Mouse (Mus musculus) CH12.LX (cell line): ENCODE measurements around the gene Sptbn4. TPM values are rescaled to one million over a fixed set of nuclear protein-coding genes. Genes with fewer than 3 reads are reported as not detected.

ENCODE experiments used
- DNase-seq: peaks from one replicate; pipeline ENCODE4 v3.0.0-alpha.2; 2013; ENCODE audit errors: extremely low read depth
- H3K27ac ChIP-seq: 2 replicates; pipeline ENCODE4 v1.5.1; 2012; ENCODE audit warnings: low read depth, mild to moderate bottlenecking, control low read depth, moderate library complexity; ENCODE audit not compliant: insufficient read depth
- H3K27me3 ChIP-seq: replicated peaks from 2 replicates; pipeline ENCODE3; 2012; ENCODE audit warnings: inconsistent platforms
- H3K36me3 ChIP-seq, 2 experiments: replicated peaks in 1 of 2; 2 replicates each; pipeline versions ENCODE3 to v1.6.1; 2012; ENCODE audit warnings: inconsistent platforms in 1 of 2, low read length in 1 of 2, mild to moderate bottlenecking in 1 of 2, mixed read lengths in 1 of 2, moderate library complexity in 1 of 2; ENCODE audit not compliant: control insufficient read depth in 1 of 2, insufficient read depth in 1 of 2
- H3K4me1 ChIP-seq, 2 experiments: 2 replicates each; pipeline ENCODE4 v1.6.1; 2012; ENCODE audit warnings: inconsistent platforms in 1 of 2, moderate library complexity in 1 of 2; ENCODE audit not compliant: insufficient read depth in 2 of 2, control insufficient read depth in 1 of 2
- H3K4me2 ChIP-seq: 2 replicates; pipeline ENCODE4 v1.6.1; 2012; ENCODE audit warnings: low read depth, mild to moderate bottlenecking, control low read depth; ENCODE audit not compliant: poor library complexity, insufficient read depth, severe bottlenecking
- H3K4me3 ChIP-seq, 3 experiments: fragments of 150-350 bp in 1 of 3; sonication (generic) in 1 of 3; replicated peaks in 1 of 3; 2 replicates each; pipeline versions ENCODE3 to v1.5.1; 2011 to 2012; ENCODE audit warnings: low read depth in 2 of 3, low read length in 2 of 3, mild to moderate bottlenecking in 2 of 3, moderate library complexity in 2 of 3, control low read depth in 1 of 3, improper control_type of control experiment in 1 of 3, inconsistent platforms in 1 of 3, mixed read lengths in 1 of 3; ENCODE audit not compliant: poor library complexity in 1 of 3
- H3K79me2 ChIP-seq: replicated peaks from 2 replicates; pipeline ENCODE4 v1.6.1; 2012; ENCODE audit warnings: mild to moderate bottlenecking, moderate library complexity; ENCODE audit not compliant: control insufficient read depth, poor library complexity, insufficient read depth, severe bottlenecking; ENCODE audit errors: extremely low read depth
- H3K9ac ChIP-seq: 2 replicates; pipeline ENCODE4 v1.6.1; 2012; ENCODE audit warnings: low read depth, mild to moderate bottlenecking, control low read depth, moderate library complexity; ENCODE audit not compliant: insufficient read depth
- H3K9me3 ChIP-seq: replicated peaks from 2 replicates; pipeline ENCODE3; 2012; ENCODE audit warnings: low read length, inconsistent platforms, mixed read lengths
- BHLHE40 ChIP-seq: IDR thresholded peaks from 2 replicates; pipeline ENCODE4 v1.6.1; 2011; ENCODE audit warnings: mild to moderate bottlenecking, low read depth, low read length, improper control_type of control experiment
- CHD2 ChIP-seq: IDR thresholded peaks from 2 replicates; pipeline ENCODE4 v1.6.1; 2011; ENCODE audit warnings: low read length, improper control_type of control experiment
- CTCF ChIP-seq, 2 experiments: IDR thresholded peaks in 1 of 2; conservative IDR thresholded peaks in 1 of 2; 2 replicates each; pipeline ENCODE4 v1.5.1; 2011 to 2012; ENCODE audit warnings: low read depth in 2 of 2, low read length in 2 of 2, improper control_type of control experiment in 1 of 2, inconsistent platforms in 1 of 2, mild to moderate bottlenecking in 1 of 2, moderate library complexity in 1 of 2
- ELF1 ChIP-seq: IDR thresholded peaks from 2 replicates; pipeline ENCODE4 v1.6.1; 2014; ENCODE audit warnings: low read depth, mild to moderate bottlenecking, inconsistent platforms, low read length, improper control_type of control experiment
- GABPA ChIP-seq: IDR thresholded peaks from 2 replicates; pipeline ENCODE4 v1.6.1; 2012; ENCODE audit warnings: low read depth, low read length, improper control_type of control experiment, inconsistent platforms; ENCODE audit not compliant: insufficient replicate concordance
- HCFC1 ChIP-seq: IDR thresholded peaks from 2 replicates; pipeline ENCODE4 v1.6.1; 2012; ENCODE audit warnings: low read depth, mild to moderate bottlenecking, inconsistent platforms, low read length, improper control_type of control experiment
- IRF4 ChIP-seq: IDR thresholded peaks from 2 replicates; pipeline ENCODE4 v1.6.1; 2014; ENCODE audit warnings: low read depth, mild to moderate bottlenecking, inconsistent platforms, low read length, improper control_type of control experiment
- JUN ChIP-seq: IDR thresholded peaks from 2 replicates; pipeline ENCODE4 v1.6.1; 2011; ENCODE audit warnings: low read depth, mild to moderate bottlenecking, low read length, improper control_type of control experiment, moderate library complexity; ENCODE audit not compliant: insufficient read depth
- KAT2A ChIP-seq: IDR thresholded peaks from 2 replicates; pipeline ENCODE4 v1.6.1; 2012; ENCODE audit warnings: low read length, improper control_type of control experiment, inconsistent platforms; ENCODE audit not compliant: insufficient replicate concordance
- MAZ ChIP-seq: IDR thresholded peaks from 2 replicates; pipeline ENCODE4 v1.6.1; 2012; ENCODE audit warnings: low read depth, mild to moderate bottlenecking, inconsistent platforms, low read length, improper control_type of control experiment, moderate library complexity
- MEF2A ChIP-seq: IDR thresholded peaks from 2 replicates; pipeline ENCODE4 v1.6.1; 2014; ENCODE audit warnings: low read depth, mild to moderate bottlenecking, inconsistent platforms, low read length, improper control_type of control experiment, borderline replicate concordance
- MYC ChIP-seq: IDR thresholded peaks from 2 replicates; pipeline ENCODE4 v1.6.1; 2011; ENCODE audit warnings: low read depth, mild to moderate bottlenecking, improper control_type of control experiment, low read length
- NELFE ChIP-seq: IDR thresholded peaks from 2 replicates; pipeline ENCODE4 v1.6.1; 2011; ENCODE audit warnings: low read depth, low read length, improper control_type of control experiment
- NRF1 ChIP-seq: IDR thresholded peaks from 2 replicates; pipeline ENCODE4 v1.6.1; 2014; ENCODE audit warnings: low read depth, mild to moderate bottlenecking, inconsistent platforms, low read length, improper control_type of control experiment, moderate library complexity
- PAX5 ChIP-seq: IDR thresholded peaks from 2 replicates; pipeline ENCODE4 v1.6.1; 2012; ENCODE audit warnings: low read length, inconsistent platforms, mixed read lengths
- POLR2A ChIP-seq: IDR thresholded peaks from 2 replicates; pipeline ENCODE4 v1.6.1; 2011; ENCODE audit warnings: low read depth, mild to moderate bottlenecking, improper control_type of control experiment, low read length
- POLR2AphosphoS2 ChIP-seq: IDR thresholded peaks from 2 replicates; pipeline ENCODE4 v1.6.1; 2011; ENCODE audit warnings: low read depth, low read length, improper control_type of control experiment
- RAD21 ChIP-seq: IDR thresholded peaks from 2 replicates; pipeline ENCODE4 v1.6.1; 2011; ENCODE audit warnings: low read depth, mild to moderate bottlenecking, low read length, improper control_type of control experiment, moderate library complexity
- RCOR1 ChIP-seq: conservative IDR thresholded peaks from 2 replicates; pipeline ENCODE4 v1.6.1; 2012; ENCODE audit warnings: low read depth, mild to moderate bottlenecking, inconsistent platforms, low read length, improper control_type of control experiment
- SIN3A ChIP-seq: IDR thresholded peaks from 2 replicates; pipeline ENCODE4 v1.6.1; 2012; ENCODE audit warnings: low read length, improper control_type of control experiment, inconsistent platforms
- SMC3 ChIP-seq: IDR thresholded peaks from 2 replicates; pipeline ENCODE4 v1.6.1; 2011; ENCODE audit warnings: low read depth, low read length, improper control_type of control experiment
- TBP ChIP-seq: conservative IDR thresholded peaks from 2 replicates; pipeline ENCODE4 v1.6.1; 2011; ENCODE audit warnings: low read depth, low read length, improper control_type of control experiment
- TCF12 ChIP-seq: IDR thresholded peaks from 2 replicates; pipeline ENCODE4 v1.6.1; 2014; ENCODE audit warnings: low read depth, mild to moderate bottlenecking, inconsistent platforms, low read length, improper control_type of control experiment
- USF1 ChIP-seq: IDR thresholded peaks from 2 replicates; pipeline ENCODE4 v1.6.1; 2014; ENCODE audit warnings: low read depth, mild to moderate bottlenecking, inconsistent platforms, low read length, improper control_type of control experiment
- ZMIZ1 ChIP-seq: IDR thresholded peaks from 2 replicates; pipeline ENCODE4 v1.6.1; 2012; ENCODE audit warnings: low read depth, mild to moderate bottlenecking, inconsistent platforms, low read length, improper control_type of control experiment
- dilution Hi-C: fragments of 300-500 bp; cut with MboI; formaldehyde crosslinking; loops from 2 replicates; pipeline ENCODE4 v1.14.3; 2020; ENCODE audit warnings: low sequenced_read_pairs; ENCODE audit not compliant: extremely low pct_unique_long_range_greater_than_20kb, extremely low pct_ligation_motif_present
- in situ Hi-C: fragments of 300-500 bp; cut with MboI; formaldehyde crosslinking; loops from 3 replicates; pipeline ENCODE4 v1.14.3; 2019; ENCODE audit warnings: low sequenced_read_pairs, low pct_ligation_motif_present, low pct_unique_long_range_greater_than_20kb, mixed read lengths
- polyA plus RNA-seq: library from polyadenylated mRNA; unstranded; fragments of >175 nt; gene quantifications from 2 replicates; pipeline ENCODE4 v1.2.1, GENCODE M21; 2012; ENCODE audit warnings: low read depth; ENCODE audit not compliant: insufficient read length
- total RNA-seq, 2 experiments: library from RNA; depleted of rRNA; stranded (reverse); fragments of 300-350 nt in 1 of 2; fragments of >200 nt in 1 of 2; gene quantifications; 2 replicates each; pipeline ENCODE4 v1.2.3; 2012 to 2014

Sptbn4 gene
- total and polyA plus RNA-seq, 3 experiments, result 0.21 to 0.38 (median 0.24) TPM

- Histone ChIP-seq H3K79me2 (no peaks in the 10 kb centered on the region), H3K4me1 (peaks cover 9 to 28% of the 10 kb centered on the region in 2 experiments), H3K27ac (no peak overlapping the region), H3K4me2 (peak overlapping the region; percentile 86; the same call in 1 of the 2 replicates), H3K4me3 (peak overlapping the region; percentile 74 to 99 (median 85)), H3K36me3 (peaks cover 0 to 12% of the 10 kb centered on the region in 2 experiments), H3K9ac (peak overlapping the region; percentile 51), H3K9me3 (no peaks in the 10 kb centered on the region), H3K27me3 (no peaks in the 10 kb centered on the region)
- TF ChIP-seq GABPA, result peak; percentile 60; the same call in 1 of the 2 replicates
- 0 out of 2 replicates have a peak, but pooled peaks have one; percentile 34 for TF ChIP-seq MYC
- peak; percentile 76; the same call in 1 of the 2 replicates for TF ChIP-seq MEF2A
- no peak for TF ChIP-seq POLR2AphosphoS2
- peak; percentile 53; the same call in 1 of the 2 replicates for TF ChIP-seq SIN3A
- TF ChIP-seq TBP, result peak; percentile 84; the same call in 1 of the 2 replicates
- no peak for TF ChIP-seq JUN
- peak; percentile 57 for TF ChIP-seq BHLHE40
- peak; percentile 24 to 85; a peak in 3 of 4 replicates for TF ChIP-seq CTCF (conservative IDR thresholded peaks at IDR 0.05 in 1 of 2, IDR thresholded peaks at IDR 0.05 in 1 of 2; ENCODE audit: low read depth in 2 of 2, low read length in 2 of 2)
- TF ChIP-seq NELFE, result peak; percentile 42; the same call in 1 of the 2 replicates
- TF ChIP-seq TCF12, result no peak; the same call in 1 of the 2 replicates
- peak; percentile 64; the same call in 1 of the 2 replicates for TF ChIP-seq MAZ
- TF ChIP-seq RAD21, result peak; percentile 48
- peak; percentile 96 for TF ChIP-seq CHD2
- TF ChIP-seq POLR2A, result peak; percentile 59; the same call in 1 of the 2 replicates
- no peak for TF ChIP-seq RCOR1
- no peak for TF ChIP-seq PAX5
- peak; percentile 99 for TF ChIP-seq NRF1
- TF ChIP-seq SMC3, result peak; percentile 46
- TF ChIP-seq KAT2A, result peak; percentile 95; the same call in 1 of the 2 replicates
- no peak for TF ChIP-seq USF1
- peak; percentile 82 for TF ChIP-seq ELF1
- no peak for TF ChIP-seq ZMIZ1
- peak; percentile 56 for TF ChIP-seq IRF4
- peak; percentile 99 for TF ChIP-seq HCFC1
- dilution Hi-C loops, result no loop called here
- in situ Hi-C loops, result no loop called here
- DNase-seq, result peak; percentile 99
Measured at GRCm38 (mm10) chr7:27474490-27474954, 27.0 kb upstream of the Sptbn4 start.
